Mouse (Mus musculus) testis, adult 2 months (tissue): ENCODE measurements around the gene Tlcd2.

Experiments used
- CTCF ChIP-seq: fragments of 200-500 bp; IDR thresholded peaks from 2 replicates; pipeline ENCODE4 v1.5.1; 2012; ENCODE audit warnings: low read depth, mild to moderate bottlenecking, inconsistent platforms, low read length, moderate library complexity; ENCODE audit not compliant: control insufficient read depth, insufficient read depth, insufficient replicate concordance
- POLR2A ChIP-seq: fragments of 200-500 bp; IDR thresholded peaks from 2 replicates; pipeline ENCODE4 v1.6.1; 2012; ENCODE audit warnings: low read depth, mild to moderate bottlenecking, inconsistent platforms, low read length, moderate library complexity; ENCODE audit not compliant: control insufficient read depth

DNA sequence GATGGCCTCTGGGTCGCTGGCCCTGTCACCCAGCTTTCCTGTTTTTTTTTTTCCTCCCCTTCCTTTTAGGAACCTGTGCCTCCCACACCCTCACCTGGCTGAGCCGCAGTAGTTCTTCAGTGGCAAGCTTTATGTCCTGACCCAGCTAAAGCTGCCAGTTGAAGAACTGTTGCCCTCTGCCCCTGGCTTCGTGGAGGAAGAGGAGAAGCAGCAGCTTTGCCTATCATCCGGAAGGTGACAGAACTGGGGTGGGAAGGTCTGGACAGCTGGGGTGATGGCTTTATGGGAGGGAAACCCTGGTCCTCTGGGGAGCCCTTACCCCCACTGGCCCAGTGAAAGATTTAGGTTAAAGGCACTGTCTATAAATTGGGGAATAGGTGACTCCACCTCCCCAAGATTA is 2.1 kb downstream of the Tlcd2 start:
- TF ChIP-seq CTCF (no peak), POLR2A (no peak)
